Mouse (Mus musculus): Measurements from ENCODE around the gene Ptprt.
"Not testable (repeated sequence)": the region's sequence is repeated elsewhere in the genome, so short reads cannot be mapped to it uniquely, and the experiment has no call there.

The Ptprt gene

DNA sequence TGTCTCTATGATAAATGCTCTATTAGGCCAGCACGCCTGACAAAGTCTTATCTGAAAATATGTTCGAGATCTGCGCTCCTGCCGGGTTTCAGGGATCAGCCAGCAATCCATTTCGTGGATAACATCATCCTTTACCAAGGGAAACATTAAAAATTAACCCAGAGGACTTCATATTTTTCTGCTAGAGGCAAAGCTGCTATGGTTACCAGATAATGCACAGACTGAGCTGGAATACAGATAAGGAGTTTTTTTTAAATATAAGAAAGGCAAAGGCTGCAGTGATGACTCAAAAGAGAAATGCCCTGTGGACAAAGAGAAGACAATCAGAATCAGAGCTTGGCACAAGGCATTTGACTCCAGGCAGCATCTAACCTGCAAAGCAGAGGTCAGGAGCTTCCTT is 1111.4 kb downstream of the Ptprt start:
- no peak for DNase-seq (ENCODE audit: low spot score in 2 of 2)

DNA sequence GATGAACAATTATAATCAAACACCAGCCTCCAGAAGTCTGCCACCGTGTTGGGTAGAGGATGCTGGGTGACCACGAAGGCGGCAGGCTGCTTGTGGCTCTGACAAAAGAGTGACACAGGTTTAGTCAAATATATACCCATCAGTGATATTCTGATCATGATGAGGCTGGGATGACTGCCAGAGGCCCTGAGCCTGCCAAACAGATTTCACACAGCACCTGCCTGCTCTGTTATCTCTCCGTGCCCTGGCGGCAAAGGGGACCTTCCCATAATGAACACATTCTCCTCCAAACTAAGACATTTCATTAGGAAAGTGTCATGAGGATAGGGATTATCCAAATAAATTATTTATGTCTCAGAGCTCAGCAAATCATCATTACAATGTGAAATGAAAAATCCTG is 1113.6 kb downstream of the Ptprt start:
- DNase-seq (ENCODE audit: low spot score in 2 of 2), result peak in 1 of 2 experiments; percentile 50

DNA sequence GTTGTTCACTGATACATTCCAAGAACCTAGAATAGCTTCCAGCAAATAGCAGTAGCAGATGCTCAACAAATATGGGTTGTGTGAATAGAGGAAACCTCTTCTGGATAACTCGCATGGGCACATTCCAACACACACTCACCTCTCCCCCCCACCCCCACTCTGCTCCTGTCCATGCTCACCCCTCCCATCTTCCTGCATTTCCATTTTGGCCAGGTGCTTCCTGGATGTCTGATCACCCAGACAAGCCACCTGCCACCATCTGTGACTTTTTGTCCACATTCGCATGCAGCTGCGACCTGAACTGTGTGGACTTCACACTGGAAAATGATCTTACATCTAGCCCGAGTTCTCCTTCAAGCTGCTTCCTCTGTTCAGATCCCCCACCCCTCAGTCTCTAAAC is 1115.5 kb downstream of the Ptprt start:
- DNase-seq (ENCODE audit: low spot score in 2 of 2), result no peak

DNA sequence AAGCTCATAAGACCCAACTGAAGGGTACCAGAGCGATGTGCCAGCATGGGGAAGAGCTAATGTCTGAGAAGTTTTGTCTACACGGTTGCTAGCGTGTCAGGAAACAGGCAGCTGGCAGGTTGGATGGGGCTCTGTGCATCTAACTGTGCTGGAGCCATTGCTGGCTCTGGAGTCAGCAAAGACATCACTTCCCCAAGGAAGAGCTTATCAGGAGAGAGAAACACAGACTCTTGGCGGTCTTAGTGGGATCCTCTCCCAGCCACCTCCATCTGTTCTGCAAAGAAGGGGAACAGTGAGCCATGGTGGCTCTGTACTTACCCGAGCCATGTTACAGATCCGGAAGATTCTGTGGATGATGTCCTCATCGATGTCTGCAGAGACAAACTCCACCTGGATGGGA is 1126.8 kb downstream of the Ptprt start:
- no peak for DNase-seq (ENCODE audit: low spot score in 2 of 2)

DNA sequence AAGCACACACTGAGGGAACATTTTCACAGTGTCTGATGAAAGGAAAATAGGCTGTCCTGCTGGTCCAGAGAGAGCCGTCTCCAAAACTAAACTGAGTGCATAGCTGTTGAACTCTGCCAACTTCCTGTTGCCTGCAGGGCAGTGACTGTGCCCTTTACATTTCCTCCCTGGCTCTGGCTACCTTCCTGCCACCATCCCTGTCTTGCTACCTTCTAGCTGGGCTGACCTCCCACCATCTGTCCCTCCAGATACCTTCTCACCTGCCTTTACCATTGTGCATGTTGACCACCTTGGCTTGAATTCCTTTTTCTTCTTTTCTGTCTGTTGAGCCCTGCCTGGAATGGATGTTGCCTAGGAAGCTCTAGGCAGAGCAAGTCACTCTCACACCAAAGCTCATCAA is 1133.8 kb downstream of the Ptprt start:
- no peak for DNase-seq (ENCODE audit: low spot score in 2 of 2)

DNA sequence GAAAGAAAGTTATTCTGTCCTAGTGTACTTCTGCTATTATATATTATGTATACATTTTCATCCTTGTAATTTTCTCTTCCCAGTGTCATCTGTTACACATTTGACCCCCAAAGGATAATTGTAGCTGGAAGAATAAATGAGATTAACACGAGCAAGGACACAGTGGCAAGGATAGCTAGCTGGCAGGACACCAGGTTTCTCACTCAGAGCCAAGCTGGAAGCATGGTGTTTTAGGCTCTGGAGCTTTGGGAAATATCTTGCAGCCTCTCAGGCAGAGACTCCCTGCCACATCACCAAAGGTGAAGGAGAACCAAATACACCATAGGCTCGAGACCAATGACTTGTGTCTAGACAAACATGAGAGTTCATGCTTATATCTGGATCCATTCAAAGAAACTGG is 1141.3 kb downstream of the Ptprt start:
- DNase-seq (ENCODE audit: low spot score in 2 of 2), result no peak

DNA sequence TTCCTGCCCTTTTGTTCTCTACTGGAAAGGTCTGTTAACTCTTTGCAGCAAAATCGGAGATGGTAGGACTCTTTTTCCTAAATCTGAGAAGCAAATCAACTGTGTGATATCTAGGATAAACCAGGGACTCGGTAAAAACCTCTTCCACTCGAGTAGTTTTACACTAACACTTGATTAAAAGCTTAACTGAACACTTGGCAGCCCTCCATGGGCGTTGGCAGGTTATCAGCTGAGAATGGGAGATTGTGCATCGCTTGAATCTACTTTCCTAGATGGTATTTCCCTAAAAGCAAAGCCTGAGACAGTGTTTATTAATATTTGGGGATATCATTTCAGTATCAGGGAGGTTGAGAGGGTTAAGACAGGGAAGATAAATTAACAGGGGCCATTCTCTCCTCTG is 1144.0 kb downstream of the Ptprt start:
- DNase-seq (ENCODE audit: low spot score in 2 of 2), result peak; percentile 70 to 90

DNA sequence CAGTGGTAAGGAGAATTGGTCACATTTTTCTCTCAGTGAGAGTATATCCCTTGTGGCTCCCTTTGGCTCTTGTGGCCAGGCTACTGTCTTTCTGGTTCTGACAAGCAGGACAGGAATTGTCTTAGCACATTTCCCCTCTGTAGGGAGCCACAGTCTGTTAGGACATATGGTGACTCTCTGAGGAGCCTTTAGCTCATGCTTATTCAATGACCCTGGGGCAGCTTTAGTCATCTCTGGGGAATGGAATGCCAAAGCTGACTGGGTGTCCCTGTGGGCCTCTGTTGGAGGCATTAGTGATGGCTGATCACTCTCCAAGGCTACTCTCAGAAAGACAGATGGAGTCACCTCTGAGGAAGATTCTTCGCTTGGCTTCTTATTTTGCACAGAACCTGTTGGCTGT is 1147.7 kb downstream of the Ptprt start:
- no peak for DNase-seq (ENCODE audit: low spot score in 2 of 2)

DNA sequence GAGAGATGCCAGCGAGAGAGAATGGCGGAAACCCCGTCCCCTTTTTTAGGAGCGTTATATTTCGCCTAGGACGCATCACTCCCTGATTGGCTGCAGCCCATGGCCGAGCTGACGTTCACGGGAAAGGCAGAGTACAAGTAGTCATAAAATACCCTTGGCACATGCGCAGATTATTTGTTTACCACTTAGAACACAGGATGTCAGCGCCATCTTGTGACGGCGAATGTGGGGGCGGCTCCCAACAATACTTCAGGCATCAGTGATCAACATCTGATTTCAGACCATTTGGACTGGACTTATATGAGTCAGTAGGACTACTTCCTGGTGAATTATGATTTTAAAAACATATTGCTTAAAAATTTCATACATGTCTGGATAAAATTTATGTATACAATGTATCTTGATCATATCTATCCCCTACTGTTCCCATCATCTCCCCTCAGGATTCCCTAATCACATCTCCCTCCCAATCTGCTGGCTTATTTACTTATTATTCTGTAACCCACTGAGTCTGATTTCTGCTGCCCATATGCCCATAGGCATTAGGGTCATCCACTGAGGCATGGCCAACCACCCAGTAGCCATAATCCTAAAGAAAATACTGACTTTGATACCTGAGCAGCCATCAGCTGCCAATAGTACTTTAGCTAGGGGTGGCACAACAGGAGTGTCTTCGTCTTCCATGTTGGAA is 1148.9 kb downstream of the Ptprt start:
- not testable (repeated sequence) for DNase-seq (ENCODE audit: low spot score in 2 of 2)

DNA sequence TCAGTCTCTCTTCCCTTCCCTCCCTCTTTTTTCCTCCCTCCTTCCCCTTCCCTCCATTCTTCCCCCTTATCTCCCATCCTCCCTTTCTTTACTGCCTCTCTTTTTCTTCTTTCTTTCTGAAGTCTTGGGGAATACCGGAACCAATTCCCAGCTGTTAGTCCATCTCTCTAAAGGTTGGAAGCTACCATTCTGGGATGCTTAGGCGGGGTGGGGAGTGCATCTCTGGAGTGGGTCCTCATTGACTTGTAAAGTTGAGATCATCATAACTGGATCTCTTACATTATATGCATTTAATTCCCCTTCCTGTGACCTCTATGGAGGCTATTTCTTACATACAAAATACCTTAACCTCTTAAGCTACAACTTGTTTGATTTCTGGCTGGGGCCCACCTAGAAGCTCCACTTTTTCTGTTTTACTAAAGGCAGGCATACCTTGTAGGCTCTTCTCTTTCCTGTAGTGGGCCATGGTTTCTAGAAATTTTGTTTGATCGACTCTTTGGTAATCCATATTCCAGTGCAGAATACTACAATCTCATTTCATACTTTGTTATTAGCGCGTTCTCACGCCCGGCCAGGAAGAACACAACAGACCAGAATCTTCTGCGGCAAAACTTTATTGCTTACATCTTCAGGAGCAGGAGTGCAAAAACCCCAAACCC is 1149.7 kb downstream of the Ptprt start:
- no peak for DNase-seq (ENCODE audit: low spot score in 2 of 2)

DNA sequence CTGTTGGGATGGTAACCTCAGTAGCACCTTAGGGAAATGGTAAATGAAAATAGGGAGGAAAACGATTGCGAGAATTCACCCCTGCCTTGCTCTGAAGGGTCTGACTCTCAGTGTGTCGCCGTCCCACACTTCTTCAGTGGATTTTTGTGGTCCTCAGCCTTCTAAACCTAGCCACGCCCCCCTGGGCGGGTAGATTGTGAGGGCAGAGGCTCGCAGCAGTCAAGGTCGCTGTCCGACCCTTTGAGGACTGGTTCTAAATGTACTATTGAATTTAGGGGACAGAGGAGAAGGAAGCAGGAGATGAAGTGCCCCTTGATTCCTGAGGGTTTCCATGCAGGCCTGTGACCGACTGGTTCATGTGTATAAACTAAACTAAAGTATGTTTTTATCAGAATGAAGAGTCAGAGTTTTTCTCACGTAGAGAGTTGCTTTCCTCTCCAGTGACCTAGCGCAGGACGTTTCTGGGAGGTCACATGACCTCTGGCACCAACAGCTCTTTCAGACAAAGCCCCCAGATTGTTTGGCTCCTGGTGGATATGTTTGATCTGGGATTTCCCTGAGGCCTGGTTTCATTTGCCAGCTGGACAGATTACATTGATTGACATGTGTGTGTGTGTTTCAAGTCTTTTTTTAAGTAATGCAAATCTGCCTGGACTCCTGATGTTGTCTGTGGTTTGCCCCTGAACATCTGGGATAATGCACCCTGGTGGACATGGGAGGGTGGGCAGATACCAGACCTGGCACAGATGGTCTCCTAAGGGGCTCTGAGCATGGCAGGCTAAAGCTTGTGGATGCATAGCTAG is 1161.6 kb downstream of the Ptprt start:
- DNase-seq (ENCODE audit: low spot score in 2 of 2), result no peak

DNA sequence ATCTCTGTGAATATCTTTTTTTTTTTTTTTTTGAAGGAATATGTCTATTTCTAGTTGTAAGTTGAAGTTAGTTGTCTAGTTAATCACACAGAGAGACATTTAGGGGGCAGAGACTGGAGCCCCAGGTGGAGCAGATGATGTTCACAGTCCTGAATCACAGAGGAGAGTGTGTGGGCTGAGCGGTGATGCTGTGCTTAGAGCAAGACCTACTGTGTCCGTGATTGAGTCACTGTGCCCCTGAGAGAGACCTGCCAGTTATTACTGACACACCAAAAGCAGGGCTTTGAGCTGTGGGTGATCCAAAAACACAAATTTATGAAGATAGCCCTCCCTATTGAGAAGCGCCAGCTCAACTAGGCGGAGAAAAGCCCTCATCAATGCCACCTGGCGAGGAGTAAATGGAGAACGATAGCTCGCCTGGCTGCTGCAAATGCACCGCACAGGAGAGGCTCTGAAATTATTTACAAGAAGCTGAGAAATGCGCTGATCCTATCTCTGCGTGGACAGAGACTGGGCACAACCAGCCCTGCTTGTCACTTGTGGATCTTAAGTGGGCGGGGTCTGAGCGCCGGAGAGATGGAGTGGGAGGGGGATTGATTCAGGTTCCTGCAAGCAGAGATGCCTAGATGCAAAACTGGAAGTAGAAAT is 1162.4 kb downstream of the Ptprt start:
- no peak for DNase-seq (ENCODE audit: low spot score in 2 of 2)

DNA sequence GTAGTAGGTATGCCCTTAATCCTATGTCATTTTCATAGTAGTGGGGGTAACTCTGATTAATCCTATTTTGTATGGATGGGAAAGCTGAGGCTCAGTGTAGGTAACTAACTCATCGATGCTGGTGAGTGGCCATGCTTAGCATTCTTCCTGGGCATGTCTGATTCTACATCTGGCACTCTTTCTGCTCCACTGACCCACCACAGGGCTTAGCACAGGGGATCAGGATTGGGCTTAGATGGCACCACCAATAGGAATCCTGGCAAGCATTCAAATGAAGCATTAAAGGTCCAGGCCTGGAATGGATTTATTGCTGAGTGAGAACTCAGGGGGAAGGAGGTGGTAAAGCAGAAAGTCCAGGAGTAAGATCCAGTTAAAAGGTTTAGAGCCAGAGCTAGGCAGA is 1179.2 kb downstream of the Ptprt start:
- no peak for DNase-seq (ENCODE audit: low spot score in 2 of 2)

DNA sequence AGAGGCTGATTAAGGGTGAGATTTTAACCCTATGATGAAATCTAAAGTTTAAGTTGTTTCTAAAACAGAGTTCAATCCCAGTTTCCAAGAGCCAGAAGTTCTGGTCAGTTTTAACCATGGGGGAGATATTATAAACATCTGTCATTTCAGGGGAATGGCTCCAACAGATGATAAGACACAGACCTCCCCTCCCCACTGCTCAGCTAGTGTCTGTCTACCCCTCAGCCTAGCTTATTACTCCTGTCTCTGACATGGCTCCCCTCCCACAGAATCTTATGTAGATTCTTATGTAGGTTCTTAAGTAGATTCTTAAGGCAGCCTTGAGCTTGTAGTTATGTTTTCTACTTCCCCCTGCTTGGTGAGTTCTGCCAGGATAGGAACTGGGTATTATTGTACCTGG is 1180.5 kb downstream of the Ptprt start:
- DNase-seq (ENCODE audit: low spot score in 2 of 2), result no peak

Data from cerebellum, postnatal 4 days (tissue).